Mouse (Mus musculus): Measurements from ENCODE around the gene Cpsf4. TPM values are rescaled to one million over a fixed set of nuclear protein-coding genes. Genes with fewer than 3 reads are reported as not detected.
A peak's percentile ranks its signal among the peaks of the same experiment; 100 is the strongest.

Gene Cpsf4
- total and polyA plus RNA-seq, 3 experiments, result 10.4 to 12.1 (median 11.0) TPM

DNA sequence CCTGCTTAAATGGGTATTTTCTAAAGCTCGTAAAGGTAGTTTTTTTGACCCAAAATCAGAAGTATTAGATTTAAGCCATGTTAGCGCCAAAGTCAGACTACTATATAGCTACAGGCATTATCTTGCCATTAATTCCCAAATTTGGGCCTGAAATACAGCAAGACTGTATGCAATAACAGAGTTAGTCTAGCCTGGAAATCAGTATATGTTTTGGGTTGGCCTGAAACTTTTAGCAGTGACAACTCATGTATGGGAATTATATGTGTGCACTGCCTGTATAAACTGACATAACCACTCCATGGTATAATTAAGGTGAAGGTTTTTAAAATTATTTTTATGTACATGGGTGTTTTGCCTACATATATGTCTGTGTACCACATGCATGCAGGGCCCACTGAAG, 24.9 kb downstream of the Cpsf4 start, which contains the start of gene Atp5j2:
TSS of gene Atp5j2 (minus strand) at position 101 of the 400 bp plus-strand sequence.
- intact Hi-C loops (cut with DNase I), result loop anchor here (1.0 to 2.0 kb wide), 3 partner anchors 12 to 39 kb away; partner anchors contain the start of genes Cpsf4, Ptcd1, Zfp655 and Zkscan5
- no peak for TF ChIP-seq CTCF (IDR thresholded peaks at IDR 0.05)
- TF ChIP-seq EP300 (IDR thresholded peaks at IDR 0.05; ENCODE audit: insufficient read depth, low read depth, low read length), result no peak
- no peak for TF ChIP-seq POLR2A (IDR thresholded peaks at IDR 0.05; ENCODE audit: insufficient read depth, low read depth, low read length)
- Histone ChIP-seq H3K4me3 (peak within 1 kb of the TSS; percentile 79), H3K4me1 (ENCODE audit: control insufficient read depth, insufficient read depth, low read length) (peaks cover 9% of the 10 kb centered on the region), H3K79me2 (replicated peaks; ENCODE audit: control insufficient read depth, insufficient read depth, low read length) (peaks cover 6% of the 10 kb centered on the region), H3K9ac (ENCODE audit: low read depth, low read length) (peak within 1 kb of the TSS; percentile 80), H3K36me3 (ENCODE audit: control insufficient read depth, insufficient read depth, low read length) (peaks cover 14% of the 10 kb centered on the region), H3K27me3 (ENCODE audit: control insufficient read depth, insufficient read depth, low read length) (no peaks in the 10 kb centered on the region), H3K27ac (peak within 1 kb of the TSS; percentile 94)
- DNase-seq, result no peak
- WGBS, result 91% methylated on average over 2 of the region's 2 CpGs

DNA sequence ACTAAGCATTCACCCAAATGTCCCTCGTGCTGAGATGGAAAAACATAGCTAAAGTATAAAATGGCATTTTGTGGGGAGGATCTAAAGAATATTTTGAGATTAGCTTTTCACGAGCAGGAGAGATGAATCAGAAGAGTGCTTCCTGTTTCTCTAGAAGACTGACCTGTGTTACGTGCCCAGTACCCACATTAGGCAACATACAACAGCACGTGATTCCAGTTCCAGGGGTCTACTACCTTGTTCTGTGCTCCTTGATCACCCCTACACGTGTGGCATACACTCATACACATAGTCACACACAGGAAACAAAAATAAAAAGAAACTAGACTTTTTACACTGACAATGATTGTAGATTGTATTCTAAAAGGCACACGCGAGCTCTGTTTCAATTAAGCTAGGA, 33.4 kb downstream of the Cpsf4 start:
- WGBS, result 68% methylated on average over 7 of the region's 7 CpGs
- no peak overlapping the region for H3K9ac ChIP-seq (ENCODE audit: low read depth, low read length)
- H3K27ac ChIP-seq, result no peak overlapping the region
- no peaks in the 10 kb centered on the region for H3K27me3 ChIP-seq (ENCODE audit: control insufficient read depth, insufficient read depth, low read length)
- peaks cover 5% of the 10 kb centered on the region; the same call in 1 of the 2 replicates for H3K36me3 ChIP-seq (ENCODE audit: control insufficient read depth, insufficient read depth, low read length)
- intact Hi-C loops (cut with DNase I), result loop anchor here (2.0 to 5.0 kb wide), 2 partner anchors 60 to 82 kb away; partner anchors contain the start of genes Bud31, Pdap1 and Zscan25
- H3K4me1 ChIP-seq (ENCODE audit: control insufficient read depth, insufficient read depth, low read length), result peaks cover 4% of the 10 kb centered on the region
- peak overlapping the region; percentile 91 for H3K4me3 ChIP-seq
- TF ChIP-seq EP300 (IDR thresholded peaks at IDR 0.05; ENCODE audit: insufficient read depth, low read depth, low read length) (no peak), POLR2A (IDR thresholded peaks at IDR 0.05; ENCODE audit: insufficient read depth, low read depth, low read length) (no peak), CTCF (IDR thresholded peaks at IDR 0.05) (no peak)
- DNase-seq, result no peak
- H3K79me2 ChIP-seq (replicated peaks; ENCODE audit: control insufficient read depth, insufficient read depth, low read length), result no peaks in the 10 kb centered on the region

DNA sequence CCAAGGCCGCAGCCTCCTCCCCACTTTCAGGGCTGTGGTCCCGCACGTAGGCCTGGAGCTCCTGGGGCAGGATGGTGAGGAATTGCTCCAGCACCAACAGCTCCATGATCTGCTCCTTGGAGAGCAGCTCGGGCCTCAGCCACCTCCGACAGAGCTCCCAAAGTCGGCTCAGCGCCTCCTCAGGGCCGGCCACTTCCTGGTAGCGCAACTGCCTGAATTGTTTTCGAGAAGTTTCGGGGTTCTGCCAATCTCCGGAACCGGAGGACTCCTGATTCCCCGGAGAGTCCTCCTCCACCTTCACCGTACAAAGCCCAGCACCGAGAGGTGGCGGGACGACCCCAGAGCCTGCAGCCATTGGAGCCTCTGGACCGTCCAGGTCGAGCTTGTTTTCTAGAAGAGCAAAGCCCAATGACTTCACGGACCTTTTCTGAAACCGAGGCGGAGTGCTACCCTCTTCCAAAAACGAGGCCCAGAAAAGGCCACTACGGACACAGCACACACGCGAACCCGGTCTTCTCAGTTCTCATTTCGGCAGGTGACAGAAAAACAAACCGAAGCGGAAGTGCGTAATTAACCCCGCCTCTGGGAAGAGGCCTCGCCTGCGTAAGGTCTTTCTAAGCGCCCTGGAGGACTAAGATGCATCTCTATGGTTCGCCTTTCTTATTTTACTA, 34.4 kb downstream of the Cpsf4 start, which contains the start of gene Zkscan14:
TSS of gene Zkscan14 (minus strand) at position 548 of the 671 bp plus-strand sequence.
- 1% methylated on average over 37 of the region's 37 CpGs for whole genome bisulfite sequencing
- Histone ChIP-seq H3K4me3 (peak within 1 kb of the TSS; percentile 91), H3K27ac (peak within 1 kb of the TSS; percentile 92), H3K79me2 (replicated peaks; ENCODE audit: control insufficient read depth, insufficient read depth, low read length) (no peaks in the 10 kb centered on the region), H3K27me3 (ENCODE audit: control insufficient read depth, insufficient read depth, low read length) (no peaks in the 10 kb centered on the region), H3K9ac (ENCODE audit: low read depth, low read length) (peak within 1 kb of the TSS; percentile 83), H3K4me1 (ENCODE audit: control insufficient read depth, insufficient read depth, low read length) (peaks cover 8% of the 10 kb centered on the region), H3K36me3 (ENCODE audit: control insufficient read depth, insufficient read depth, low read length) (peaks cover 5% of the 10 kb centered on the region; the same call in 1 of the 2 replicates)
- peak; percentile 79 to 84 for DNase-seq
- TF ChIP-seq CTCF (IDR thresholded peaks at IDR 0.05), result no peak
- peak; percentile 88 for TF ChIP-seq POLR2A (IDR thresholded peaks at IDR 0.05; ENCODE audit: insufficient read depth, low read depth, low read length)
- 0 out of 2 replicates have a peak, but pooled peaks have one; percentile 36 for TF ChIP-seq EP300 (IDR thresholded peaks at IDR 0.05; ENCODE audit: insufficient read depth, low read depth, low read length)
- intact Hi-C loops (cut with DNase I), result loop anchor here (2.0 to 5.0 kb wide), 2 partner anchors 61 to 81 kb away; partner anchors contain the start of genes Bud31, Pdap1 and Zscan25

DNA sequence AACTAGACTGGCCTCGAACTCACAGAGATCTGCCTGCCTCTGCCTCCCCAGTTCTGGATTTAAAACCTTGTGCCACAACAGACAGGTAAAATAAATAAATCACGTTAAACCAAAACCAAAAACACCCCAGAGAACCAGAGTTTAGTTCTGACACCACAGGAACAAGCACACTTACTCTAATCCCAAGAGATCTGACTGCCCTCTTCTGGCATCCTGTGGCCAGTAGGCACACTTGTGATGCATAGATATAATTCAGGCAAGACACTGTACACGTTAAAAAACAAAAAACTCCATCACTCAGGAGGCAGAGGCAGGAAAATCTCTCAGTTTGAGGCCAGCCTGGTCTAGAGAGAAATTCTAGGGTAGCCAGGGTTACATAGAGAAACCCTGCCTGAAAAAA, 35.4 kb downstream of the Cpsf4 start:
- DNase-seq, result no peak
- peaks cover 5% of the 10 kb centered on the region; the same call in 1 of the 2 replicates for H3K36me3 ChIP-seq (ENCODE audit: control insufficient read depth, insufficient read depth, low read length)
- H3K27me3 ChIP-seq (ENCODE audit: control insufficient read depth, insufficient read depth, low read length), result no peaks in the 10 kb centered on the region
- intact Hi-C loops (cut with DNase I), result loop anchor here (5.0 kb wide), 1 partner anchor 80 kb away; the partner anchor contains the start of gene Zscan25
- WGBS, result 47% methylated on average over 3 of the region's 3 CpGs
- peaks cover 2% of the 10 kb centered on the region; the same call in 1 of the 2 replicates for H3K79me2 ChIP-seq (replicated peaks; ENCODE audit: control insufficient read depth, insufficient read depth, low read length)
- H3K4me3 ChIP-seq, result no peak overlapping the region
- H3K9ac ChIP-seq (ENCODE audit: low read depth, low read length), result no peak overlapping the region
- H3K27ac ChIP-seq, result no peak overlapping the region
- peaks cover 8% of the 10 kb centered on the region for H3K4me1 ChIP-seq (ENCODE audit: control insufficient read depth, insufficient read depth, low read length)
- TF ChIP-seq POLR2A (IDR thresholded peaks at IDR 0.05; ENCODE audit: insufficient read depth, low read depth, low read length) (no peak), EP300 (IDR thresholded peaks at IDR 0.05; ENCODE audit: insufficient read depth, low read depth, low read length) (no peak), CTCF (IDR thresholded peaks at IDR 0.05) (no peak)

DNA sequence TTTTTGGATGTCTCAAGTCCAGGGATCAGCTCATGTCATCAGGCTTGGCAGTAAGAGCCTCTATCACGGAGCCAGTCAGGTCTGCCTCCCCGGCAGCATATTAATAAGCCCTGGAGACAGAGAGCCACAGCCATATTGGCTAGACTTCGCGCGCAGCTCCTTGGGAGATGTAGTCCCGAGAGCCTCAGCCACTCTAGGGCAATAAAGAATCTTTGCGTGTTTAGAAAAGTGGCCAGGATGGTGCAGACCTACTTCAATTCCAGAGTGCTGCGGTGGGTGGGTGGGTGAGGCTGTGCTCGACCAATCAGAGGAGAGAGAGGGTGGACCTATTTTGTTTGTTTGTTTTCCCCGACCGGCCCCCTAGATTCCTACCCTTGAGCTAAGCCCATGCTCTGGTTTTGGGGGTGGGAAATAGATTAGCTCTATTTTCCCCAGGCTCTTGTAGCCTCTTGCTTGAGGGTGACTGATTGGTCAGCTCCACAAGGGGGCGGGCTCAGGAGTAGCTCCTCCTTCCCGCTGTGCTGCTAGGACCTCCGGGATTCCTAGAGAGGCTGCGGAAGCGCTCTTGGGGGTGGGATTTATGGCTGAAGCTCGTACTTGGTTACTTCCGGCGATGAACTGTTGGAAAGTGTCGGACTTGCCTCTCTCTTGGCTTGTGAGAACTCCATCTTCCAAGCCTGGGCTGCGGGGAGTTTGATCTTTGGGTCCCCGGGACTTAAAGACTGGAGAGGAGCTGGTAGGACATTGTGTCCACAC, 37.1 kb downstream of the Cpsf4 start, which contains the start of gene Zkscan5:
TSS of gene Zkscan5 (plus strand) at position 627 of the 756 bp plus-strand sequence.
- Histone ChIP-seq H3K4me1 (ENCODE audit: control insufficient read depth, insufficient read depth, low read length) (peaks cover 8% of the 10 kb centered on the region), H3K4me3 (peak within 1 kb of the TSS; percentile 72), H3K9ac (ENCODE audit: low read depth, low read length) (peak within 1 kb of the TSS; percentile 82), H3K79me2 (replicated peaks; ENCODE audit: control insufficient read depth, insufficient read depth, low read length) (peaks cover 2% of the 10 kb centered on the region; the same call in 1 of the 2 replicates), H3K27ac (peak within 1 kb of the TSS; percentile 91), H3K36me3 (ENCODE audit: control insufficient read depth, insufficient read depth, low read length) (peaks cover 5% of the 10 kb centered on the region; the same call in 1 of the 2 replicates), H3K27me3 (ENCODE audit: control insufficient read depth, insufficient read depth, low read length) (no peaks in the 10 kb centered on the region)
- TF ChIP-seq POLR2A (IDR thresholded peaks at IDR 0.05; ENCODE audit: insufficient read depth, low read depth, low read length), result peak; percentile 81
- peak; percentile 71 for TF ChIP-seq EP300 (IDR thresholded peaks at IDR 0.05; ENCODE audit: insufficient read depth, low read depth, low read length)
- peak; percentile 37; the same call in 1 of the 2 replicates for TF ChIP-seq CTCF (IDR thresholded peaks at IDR 0.05)
- intact Hi-C loops (cut with DNase I), result loop anchor here (1.0 to 5.0 kb wide), 3 partner anchors 13 to 78 kb away; partner anchors contain the start of genes Zfp655 and Zscan25
- DNase-seq, result peak; percentile 97 to 98
- WGBS, result under 1% methylated on average over 22 of the region's 22 CpGs
